Mouse (Mus musculus) hindbrain, embryonic 15.5 days (tissue): ENCODE results near the gene Ift20. TPM values are rescaled to one million over a fixed set of nuclear protein-coding genes. Genes with fewer than 3 reads are reported as not detected.
"Not testable (repeated sequence)": the region's sequence is repeated elsewhere in the genome, so short reads cannot be mapped to it uniquely, and the experiment has no call there.

ENCODE experiments used
- ATAC-seq: fragments of 200-750 bp; cut with Nextera tagmentation; 2 replicates; pipeline ENCODE4 v1.8.0; 2017; ENCODE audit warnings: low read depth, moderate number of reproducible peaks, moderate TSS enrichment; ENCODE audit not compliant: low FRiP score
- H3K27ac ChIP-seq: fragments of 300-500 bp; sonication (generic); replicated peaks from 2 replicates; pipeline ENCODE4 v1.5.1; 2015; ENCODE audit warnings: mild to moderate bottlenecking, inconsistent platforms
- H3K27me3 ChIP-seq: fragments of 300-500 bp; sonication (generic); 2 replicates; pipeline ENCODE4 v1.6.1; 2015; ENCODE audit warnings: control low read depth, inconsistent platforms
- H3K36me3 ChIP-seq: fragments of 300-500 bp; sonication (generic); 2 replicates; pipeline ENCODE4 v1.6.1; 2015; ENCODE audit warnings: control low read depth, inconsistent platforms
- H3K4me1 ChIP-seq: fragments of 300-500 bp; sonication (generic); replicated peaks from 2 replicates; pipeline ENCODE4 v1.6.1; 2015; ENCODE audit warnings: control low read depth, inconsistent platforms
- H3K4me2 ChIP-seq: fragments of 300-500 bp; sonication (generic); 2 replicates; pipeline ENCODE4 v1.6.1; 2015; ENCODE audit warnings: moderate library complexity, mild to moderate bottlenecking, inconsistent platforms
- H3K4me3 ChIP-seq: fragments of 300-500 bp; sonication (generic); 2 replicates; pipeline ENCODE4 v1.5.1; 2015; ENCODE audit warnings: mild to moderate bottlenecking, inconsistent platforms
- H3K9ac ChIP-seq: fragments of 300-500 bp; sonication (generic); 2 replicates; pipeline ENCODE4 v1.6.1; 2015; ENCODE audit warnings: inconsistent platforms
- H3K9me3 ChIP-seq: fragments of 300-500 bp; sonication (generic); 2 replicates; pipeline ENCODE4 v1.6.1; 2016; ENCODE audit warnings: control low read depth, inconsistent platforms
- WGBS: fragments of 180-500 bp; shearing (Covaris S2); methylation state at CpG from one replicate; pipeline ENCODE4 v1.1.7; 2015; 5-methylcytosine and 5-hydroxymethylcytosine counted together
- polyA plus RNA-seq: library from polyadenylated mRNA; unstranded; fragments of >200 nt; fragmentation: Nextera tagmentation; extraction: Ambion mirVana; gene quantifications from 2 replicates; pipeline ENCODE4 v1.2.1, GENCODE M21; 2015

Ift20 gene
- polyA plus RNA-seq, 1 experiment from 2014 or later: 121 TPM

DNA sequence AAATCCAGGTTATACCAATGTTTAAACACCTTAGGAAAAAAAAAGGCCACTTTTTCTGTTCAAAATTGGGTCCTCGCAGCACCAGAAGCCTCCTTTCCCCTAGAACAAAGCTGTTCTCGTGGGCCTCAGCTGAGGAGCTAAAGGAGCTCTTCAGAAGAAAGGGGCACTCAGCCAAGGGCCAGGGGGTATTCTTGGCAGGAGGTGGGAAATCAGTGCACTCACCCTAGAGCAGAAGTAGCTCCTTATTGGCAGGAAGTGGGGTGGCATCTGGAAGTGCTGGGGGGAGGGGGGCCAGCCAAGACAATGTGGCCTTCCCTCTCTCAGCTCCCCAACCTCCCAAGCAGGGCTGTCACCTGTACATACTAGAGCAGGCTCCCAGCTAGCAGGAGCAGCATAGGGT is 11.3 kb upstream of the Ift20 start:
- H3K4me1 ChIP-seq: no peaks in the 10 kb centered on the region
- no peaks in the 10 kb centered on the region for H3K27me3 ChIP-seq
- peaks cover 89% of the 10 kb centered on the region for H3K36me3 ChIP-seq
- H3K9ac ChIP-seq: no peak overlapping the region
- no peak overlapping the region for H3K4me2 ChIP-seq
- no peaks in the 10 kb centered on the region for H3K9me3 ChIP-seq
- H3K4me3 ChIP-seq: no peak overlapping the region
- no peak for ATAC-seq
- 61% methylated on average over 2 of the region's 2 CpGs for WGBS
- H3K27ac ChIP-seq: 0 out of 2 replicates have a peak overlapping the region, but pooled peaks have one; percentile 20

DNA sequence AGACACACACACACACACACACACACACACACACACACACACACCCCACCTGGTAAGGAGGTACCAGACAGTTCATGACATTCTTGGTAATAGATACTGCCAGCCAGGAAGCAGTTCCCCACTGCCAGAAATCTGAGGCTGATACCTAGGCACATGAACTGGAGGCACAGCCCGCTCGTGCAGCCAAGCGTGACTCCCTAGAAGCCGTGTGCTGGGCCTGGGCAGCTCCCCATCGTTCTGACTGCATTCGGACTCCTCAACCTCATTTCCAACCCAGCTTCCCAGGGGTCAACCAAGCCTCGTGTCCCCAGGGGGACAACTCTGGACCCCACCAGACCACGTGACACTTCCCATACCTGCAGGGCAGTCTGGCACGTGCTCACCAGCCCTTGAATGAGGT is 7.4 kb upstream of the Ift20 start:
- WGBS: 85% methylated on average over 9 of the region's 9 CpGs

DNA sequence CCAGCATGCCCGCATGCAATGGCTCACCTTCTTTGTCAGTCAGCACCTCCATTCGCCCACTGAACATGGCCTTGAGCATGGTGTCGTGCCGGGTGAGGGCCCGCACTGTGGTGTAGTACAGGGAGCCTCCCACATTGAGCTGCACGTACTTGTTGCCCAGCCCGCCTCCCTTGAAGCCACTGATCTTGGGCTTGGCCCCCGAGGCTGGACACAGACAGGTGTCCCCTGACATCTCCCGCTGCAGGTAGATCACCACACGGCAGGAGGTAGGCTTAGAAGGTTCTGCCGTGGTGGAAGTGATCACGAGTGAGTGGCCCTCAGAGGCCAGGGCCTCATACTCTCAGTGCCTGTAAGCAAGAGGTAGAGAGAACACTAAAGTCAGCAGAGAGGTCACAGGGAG is 6.2 kb upstream of the Ift20 start:
- H3K4me2 ChIP-seq: no peak overlapping the region
- peaks cover 9% of the 10 kb centered on the region for H3K4me1 ChIP-seq
- H3K36me3 ChIP-seq: peaks cover 41% of the 10 kb centered on the region
- no peak overlapping the region for H3K9ac ChIP-seq
- no peak for ATAC-seq
- no peak overlapping the region for H3K4me3 ChIP-seq
- 95% methylated on average over 12 of the region's 12 CpGs for WGBS
- no peaks in the 10 kb centered on the region for H3K27me3 ChIP-seq
- H3K9me3 ChIP-seq: no peaks in the 10 kb centered on the region
- H3K27ac ChIP-seq: 0 out of 2 replicates have a peak overlapping the region, but pooled peaks have one; percentile 37

More for the DNA sequence above, 7.4 kb upstream of the Ift20 start:
- H3K4me2 ChIP-seq: no peak overlapping the region
- H3K27me3 ChIP-seq: no peaks in the 10 kb centered on the region
- no peak overlapping the region for H3K4me3 ChIP-seq
- H3K4me1 ChIP-seq: no peaks in the 10 kb centered on the region; the same call in 1 of the 2 replicates
- H3K9ac ChIP-seq: no peak overlapping the region
- no peak overlapping the region for H3K27ac ChIP-seq
- ATAC-seq: no peak
- H3K36me3 ChIP-seq: peaks cover 53% of the 10 kb centered on the region
- H3K9me3 ChIP-seq: no peaks in the 10 kb centered on the region

DNA sequence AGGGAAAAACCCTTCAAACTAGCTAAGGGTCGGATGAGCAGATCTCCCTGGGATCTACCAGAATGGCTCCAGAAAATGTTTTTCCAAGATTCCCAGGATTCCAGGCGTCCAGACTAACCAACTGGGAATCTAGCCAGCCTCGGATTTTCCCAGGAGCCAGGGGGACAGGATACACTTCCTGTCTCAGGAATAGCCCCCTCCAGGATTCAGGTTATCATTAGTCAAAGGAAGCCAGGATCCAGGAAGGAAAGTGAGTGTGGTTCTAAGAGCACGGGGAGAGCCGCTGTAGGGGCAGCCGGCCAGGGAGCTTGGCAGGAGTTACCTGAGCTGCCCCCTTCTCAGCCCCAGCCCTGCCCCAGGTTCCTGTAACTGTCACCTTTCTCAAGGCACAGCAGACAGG is 5.1 kb upstream of the Ift20 start:
- no peak overlapping the region for H3K9ac ChIP-seq
- no peak overlapping the region; the same call in 1 of the 2 replicates for H3K27ac ChIP-seq
- H3K27me3 ChIP-seq: no peaks in the 10 kb centered on the region
- H3K36me3 ChIP-seq: peaks cover 31% of the 10 kb centered on the region
- WGBS: 82% methylated on average over 6 of the region's 6 CpGs
- H3K4me1 ChIP-seq: peaks cover 13% of the 10 kb centered on the region
- no peak overlapping the region for H3K4me2 ChIP-seq
- no peak for ATAC-seq
- no peak overlapping the region for H3K4me3 ChIP-seq
- H3K9me3 ChIP-seq: no peaks in the 10 kb centered on the region

DNA sequence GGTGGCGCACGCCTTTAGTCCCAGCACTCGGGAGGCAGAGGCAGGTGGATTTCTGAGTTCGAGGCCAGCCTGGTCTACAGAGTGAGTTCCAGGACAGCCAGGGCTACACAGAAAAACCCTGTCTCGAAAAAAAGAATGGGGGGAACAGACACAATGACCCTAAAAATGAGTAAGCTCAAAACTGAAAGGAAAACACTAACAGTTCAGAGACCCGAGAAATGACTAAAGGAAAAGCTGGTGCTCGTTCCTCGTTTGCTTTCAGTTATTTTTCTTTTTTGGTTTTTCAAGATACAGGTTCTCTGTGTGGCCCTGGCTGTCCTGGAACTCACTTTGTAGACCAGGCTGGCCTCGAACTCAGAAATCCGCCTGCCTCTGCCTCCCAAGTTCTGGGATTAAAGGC is 4.6 kb upstream of the Ift20 start:
- H3K36me3 ChIP-seq: peaks cover 26% of the 10 kb centered on the region
- not testable (repeated sequence) for H3K27me3 ChIP-seq, H3K27ac ChIP-seq, ATAC-seq, H3K9ac ChIP-seq, H3K4me2 ChIP-seq, H3K9me3 ChIP-seq, H3K4me3 ChIP-seq
- peaks cover 13% of the 10 kb centered on the region for H3K4me1 ChIP-seq
- 96% methylated on average over 10 of the region's 10 CpGs for WGBS

DNA sequence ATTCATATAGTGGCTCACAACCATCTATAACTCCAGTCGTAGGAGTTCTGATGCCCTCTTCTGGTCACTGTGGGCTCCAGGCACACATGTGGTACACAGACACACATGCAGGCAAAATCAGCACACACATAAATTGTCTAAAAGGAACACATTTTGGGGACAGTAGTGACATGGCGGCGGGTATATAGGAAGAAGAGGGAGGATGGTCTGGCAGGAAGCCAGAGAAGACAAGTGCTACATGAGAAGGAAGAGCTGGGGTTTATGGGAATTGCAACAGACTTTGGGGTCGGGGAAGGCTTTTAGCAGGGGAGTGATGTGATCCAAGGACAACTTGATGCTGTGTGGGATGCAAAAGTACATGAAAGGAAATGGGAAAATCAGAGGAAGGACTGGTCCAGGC is 1.6 kb upstream of the Ift20 start:
- WGBS: 88% methylated on average over 4 of the region's 4 CpGs
- Histone ChIP-seq H3K9me3 (no peaks in the 10 kb centered on the region), H3K4me1 (peaks cover 32% of the 10 kb centered on the region), H3K4me3 (peak overlapping the region; percentile 54), H3K4me2 (peak overlapping the region; percentile 74), H3K27me3 (no peaks in the 10 kb centered on the region), H3K36me3 (peaks cover 11% of the 10 kb centered on the region), H3K27ac (no peak overlapping the region), H3K9ac (no peak overlapping the region)
- ATAC-seq: no peak

DNA sequence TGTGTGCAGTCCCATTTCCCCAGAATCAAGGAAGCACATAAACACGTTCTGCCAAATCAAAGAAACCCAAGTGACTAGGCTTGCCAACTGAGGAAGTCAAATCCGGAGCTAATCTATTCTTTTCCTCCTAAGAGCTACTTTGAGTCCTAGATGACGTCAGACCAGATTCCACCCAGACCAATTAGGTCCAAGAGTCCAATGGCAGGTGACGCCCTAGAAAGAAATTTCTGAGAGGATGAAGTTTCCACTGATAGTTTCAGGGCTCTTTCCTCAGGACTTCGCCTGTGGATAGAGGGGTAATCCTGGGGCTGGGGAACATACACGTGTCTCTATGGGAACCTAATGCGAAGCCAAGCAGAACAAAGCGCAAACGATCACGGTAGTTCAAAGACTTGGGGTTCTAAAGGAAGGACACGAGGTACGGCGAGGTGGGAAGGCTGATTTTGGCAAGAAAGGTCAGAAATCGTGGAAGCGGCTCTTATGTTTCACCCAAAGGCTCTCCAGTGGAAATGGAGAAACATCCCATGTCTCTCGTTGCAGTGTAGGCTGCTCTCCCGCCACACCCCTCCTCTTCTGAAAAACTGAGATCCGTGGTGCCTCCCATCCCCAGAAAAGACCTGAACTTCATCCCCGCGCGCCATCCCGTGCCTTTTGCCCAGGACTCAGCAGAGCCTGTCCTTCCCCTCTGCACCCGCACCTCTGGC is 633 bp upstream of the Ift20 start:
- H3K9me3 ChIP-seq: no peaks in the 10 kb centered on the region
- no peaks in the 10 kb centered on the region for H3K27me3 ChIP-seq
- under 1% methylated on average over 23 of the region's 23 CpGs for WGBS
- peaks cover 21% of the 10 kb centered on the region for H3K36me3 ChIP-seq
- peak overlapping the region; percentile 80 for H3K9ac ChIP-seq
- H3K4me3 ChIP-seq: peak overlapping the region; percentile 54
- H3K4me1 ChIP-seq: peaks cover 32% of the 10 kb centered on the region
- peak overlapping the region; percentile 74 for H3K4me2 ChIP-seq
- peak overlapping the region; percentile 92 for H3K27ac ChIP-seq
- ATAC-seq: no peak; the same call in 1 of the 2 replicates

DNA sequence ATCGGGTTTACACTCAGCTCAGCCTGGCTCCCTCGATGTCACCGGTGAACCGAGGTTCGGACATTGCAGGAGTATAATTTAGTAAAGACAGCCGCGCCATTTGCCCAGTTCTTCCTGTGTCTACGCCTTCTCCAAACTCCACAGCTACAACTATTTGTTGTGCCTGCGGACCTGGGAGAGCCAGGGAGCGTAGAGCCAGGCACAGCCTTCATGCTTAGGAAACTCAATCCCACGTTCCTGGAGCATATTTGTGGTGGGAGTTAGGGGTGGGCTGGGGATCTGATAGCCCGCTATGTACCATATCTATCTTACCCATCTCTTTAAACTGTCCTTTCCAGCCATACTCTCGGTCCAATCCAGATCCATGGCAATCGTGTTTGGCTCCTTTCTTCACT is 526 bp downstream of the Ift20 start:
- Histone ChIP-seq H3K27me3 (no peaks in the 10 kb centered on the region), H3K9me3 (no peaks in the 10 kb centered on the region), H3K4me1 (peaks cover 32% of the 10 kb centered on the region), H3K9ac (peak overlapping the region; percentile 54), H3K27ac (peak overlapping the region; percentile 75), H3K4me3 (peak overlapping the region; percentile 54), H3K36me3 (peaks cover 31% of the 10 kb centered on the region), H3K4me2 (peak overlapping the region; percentile 59)
- WGBS: 4% methylated on average over 14 of the region's 14 CpGs
- no peak for ATAC-seq

DNA sequence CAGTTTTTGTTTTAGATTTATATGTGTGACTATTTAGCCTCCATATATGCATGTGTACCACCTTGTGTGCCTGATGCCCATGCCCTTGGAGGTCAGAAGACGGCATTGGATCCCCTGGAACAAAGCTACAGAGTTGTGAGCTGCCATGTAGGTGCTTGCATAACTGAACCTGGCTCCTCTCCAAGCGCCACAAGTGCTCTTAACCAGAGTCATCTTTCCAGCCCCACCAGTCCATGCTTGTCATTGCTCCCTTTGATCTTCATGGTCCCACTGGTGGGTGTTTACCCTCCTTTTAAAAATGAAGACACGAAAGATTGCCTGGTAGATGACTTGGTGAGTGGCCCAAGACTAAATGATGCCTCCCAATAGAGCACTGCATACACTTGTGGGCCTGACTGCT is 4.2 kb downstream of the Ift20 start:
- no peak for ATAC-seq

DNA sequence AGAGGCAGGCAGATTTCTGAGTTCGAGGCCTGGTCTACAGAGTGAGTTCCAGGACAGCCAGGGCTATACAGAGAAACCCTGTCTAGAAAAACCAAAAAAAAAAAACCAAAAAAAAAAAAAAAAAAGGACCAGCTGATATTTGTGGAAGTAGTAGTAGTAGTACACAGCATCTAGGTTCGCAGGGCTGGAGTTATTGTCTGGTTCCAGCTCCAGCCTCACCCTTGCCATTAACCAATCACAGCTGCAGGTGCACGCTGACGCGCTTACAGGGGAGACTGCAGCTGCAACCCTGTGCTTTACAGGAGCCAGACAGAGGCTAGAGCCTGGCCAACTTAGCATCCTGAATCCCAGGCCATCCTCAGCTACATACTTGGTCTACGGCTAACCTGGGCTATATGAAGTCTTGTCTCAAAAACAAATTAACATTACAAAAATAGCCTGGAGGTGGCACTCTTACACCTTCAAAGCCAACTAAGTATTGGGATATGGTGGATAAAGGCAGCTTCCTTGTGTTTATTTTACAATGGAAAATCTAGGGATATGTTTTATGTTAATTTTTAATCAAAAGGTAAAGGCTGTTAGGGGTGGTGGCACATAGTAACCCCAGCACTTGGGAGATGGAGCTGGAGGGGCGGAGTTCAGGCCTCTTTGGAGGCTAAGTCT is 8.4 kb downstream of the Ift20 start:
- no peak for ATAC-seq
- H3K9me3 ChIP-seq: no peaks in the 10 kb centered on the region
- WGBS: 94% methylated on average over 7 of the region's 7 CpGs
- no peak overlapping the region for H3K4me3 ChIP-seq
- H3K36me3 ChIP-seq: peaks cover 34% of the 10 kb centered on the region
- H3K4me1 ChIP-seq: peaks cover 12% of the 10 kb centered on the region
- H3K27ac ChIP-seq: no peak overlapping the region
- no peak overlapping the region for H3K4me2 ChIP-seq
- H3K27me3 ChIP-seq: no peaks in the 10 kb centered on the region
- H3K9ac ChIP-seq: no peak overlapping the region

More for the DNA sequence above, 4.2 kb downstream of the Ift20 start:
- H3K27ac ChIP-seq: no peak overlapping the region
- peaks cover 19% of the 10 kb centered on the region for H3K4me1 ChIP-seq
- peaks cover 42% of the 10 kb centered on the region for H3K36me3 ChIP-seq
- WGBS: 86% methylated on average over 3 of the region's 3 CpGs
- H3K9me3 ChIP-seq: no peaks in the 10 kb centered on the region
- no peaks in the 10 kb centered on the region for H3K27me3 ChIP-seq
- no peak overlapping the region for H3K9ac ChIP-seq
- no peak overlapping the region for H3K4me2 ChIP-seq
- H3K4me3 ChIP-seq: no peak overlapping the region

DNA sequence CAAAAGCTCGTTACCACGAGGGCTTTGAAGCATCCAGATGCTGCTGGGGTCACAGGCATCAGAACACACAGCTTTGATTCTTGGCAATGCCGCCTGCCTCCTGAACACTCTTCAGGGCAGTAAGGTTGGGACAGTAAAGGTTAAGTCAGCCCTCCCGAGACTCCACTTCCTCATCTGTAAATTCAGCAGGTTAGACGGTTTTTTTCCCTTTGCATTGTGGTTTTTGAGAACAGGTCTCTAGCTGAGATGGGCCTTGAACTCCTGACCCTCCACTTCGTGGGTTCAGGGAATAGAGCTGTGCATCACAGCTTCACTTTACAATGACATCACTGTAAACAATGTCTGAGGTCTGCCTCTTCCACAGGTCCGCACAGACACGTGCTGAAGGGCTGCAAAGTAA is 9.0 kb downstream of the Ift20 start:
- Histone ChIP-seq H3K9ac (no peak overlapping the region), H3K36me3 (peaks cover 28% of the 10 kb centered on the region), H3K4me3 (no peak overlapping the region), H3K27ac (no peak overlapping the region), H3K4me2 (no peak overlapping the region), H3K9me3 (no peaks in the 10 kb centered on the region), H3K27me3 (no peaks in the 10 kb centered on the region), H3K4me1 (peaks cover 18% of the 10 kb centered on the region)
- 73% methylated on average over 8 of the region's 8 CpGs for WGBS
- no peak for ATAC-seq

DNA sequence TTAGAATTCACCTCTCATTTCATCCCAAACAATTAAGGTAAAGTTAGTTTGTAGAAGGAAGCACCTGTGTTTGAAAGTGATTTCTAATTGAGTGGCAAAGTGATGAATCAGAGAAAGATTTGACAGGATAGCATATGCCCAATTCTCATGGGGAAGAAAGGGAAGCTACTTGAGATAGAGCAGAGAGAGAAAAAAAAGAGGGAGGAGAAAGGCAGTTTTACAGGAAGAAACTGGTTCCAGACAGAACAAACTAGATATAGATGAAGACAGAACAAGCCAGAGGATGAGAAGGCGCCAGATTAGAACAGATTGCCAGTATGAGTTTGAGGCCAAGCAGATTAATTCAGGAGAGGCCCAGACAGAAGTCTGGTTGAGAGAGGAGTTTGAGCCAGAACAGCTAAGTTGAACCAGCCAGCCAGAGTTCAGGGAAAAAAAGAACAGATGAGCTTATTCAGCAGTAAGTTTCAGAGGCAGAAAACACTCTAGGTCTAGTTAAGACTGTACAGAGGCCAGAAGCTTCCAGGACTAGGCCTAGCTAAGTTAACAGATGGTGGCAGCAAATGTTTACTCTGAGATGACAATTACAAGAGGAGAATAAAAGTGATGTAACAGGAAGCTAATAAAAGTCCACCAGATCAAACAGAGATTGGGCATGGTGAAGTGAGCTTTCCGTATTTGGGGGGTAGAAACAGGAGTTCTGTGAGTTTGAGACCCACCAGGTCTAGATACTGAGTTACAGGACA is 11.7 kb downstream of the Ift20 start:
- Histone ChIP-seq H3K27ac (no peak overlapping the region), H3K36me3 (peaks cover 11% of the 10 kb centered on the region), H3K4me3 (no peak overlapping the region), H3K27me3 (no peaks in the 10 kb centered on the region), H3K4me1 (peaks cover 22% of the 10 kb centered on the region), H3K9me3 (no peaks in the 10 kb centered on the region), H3K4me2 (no peak overlapping the region), H3K9ac (no peak overlapping the region)
- 95% methylated on average over 2 of the region's 2 CpGs for WGBS
- ATAC-seq: no peak
